Mouse (Mus musculus) kidney, embryonic 16.5 days (tissue): ENCODE data around the gene Amt. TPM values are rescaled to one million over a fixed set of nuclear protein-coding genes. Genes with fewer than 3 reads are reported as not detected.

Experiments used
- ATAC-seq: fragments of 200-750 bp; cut with Nextera tagmentation; 2 replicates; pipeline ENCODE4 v1.8.0; 2017; ENCODE audit warnings: moderate TSS enrichment; ENCODE audit not compliant: low FRiP score, low TSS enrichment
- H3K27ac ChIP-seq: fragments of 300-500 bp; sonication (generic); 2 replicates; pipeline ENCODE4 v1.5.1; 2014; ENCODE audit warnings: low read length
- H3K27me3 ChIP-seq: fragments of 300-500 bp; sonication (generic); 2 replicates; pipeline ENCODE4 v1.6.1; 2014; ENCODE audit warnings: low read length, control low read depth, mixed read lengths; ENCODE audit not compliant: insufficient read depth
- H3K36me3 ChIP-seq: fragments of 300-500 bp; sonication (generic); 2 replicates; pipeline ENCODE4 v1.6.1; 2014; ENCODE audit warnings: low read length, control low read depth, mixed read lengths; ENCODE audit not compliant: insufficient read depth
- H3K4me1 ChIP-seq: fragments of 300-500 bp; sonication (generic); 2 replicates; pipeline ENCODE4 v1.6.1; 2014; ENCODE audit warnings: low read length, control low read depth, mixed read lengths; ENCODE audit not compliant: insufficient read depth
- H3K4me2 ChIP-seq: fragments of 300-500 bp; sonication (generic); replicated peaks from 2 replicates; pipeline ENCODE4 v1.6.1; 2014; ENCODE audit warnings: low read depth, low read length
- H3K4me3 ChIP-seq: fragments of 300-500 bp; sonication (generic); 2 replicates; pipeline ENCODE4 v1.5.1; 2014; ENCODE audit warnings: mild to moderate bottlenecking, low read length
- H3K9ac ChIP-seq: fragments of 300-500 bp; sonication (generic); replicated peaks from 2 replicates; pipeline ENCODE4 v1.6.1; 2014; ENCODE audit warnings: low read length
- H3K9me3 ChIP-seq: fragments of 300-500 bp; sonication (generic); 2 replicates; pipeline ENCODE4 v1.6.1; 2016; ENCODE audit warnings: low read length, control low read depth
- WGBS: fragments of 180-500 bp; shearing (Covaris S2); extraction: QIAGEN DNeasy Blood & Tissue Kit; methylation state at CpG from one replicate; pipeline ENCODE4 v1.1.7; 2014; 5-methylcytosine and 5-hydroxymethylcytosine counted together
- polyA plus RNA-seq: library from polyadenylated mRNA; unstranded; fragments of >200 nt; fragmentation: Nextera tagmentation; extraction: Ambion mirVana; gene quantifications from 2 replicates; pipeline ENCODE4 v1.2.1, GENCODE M21; 2015

Gene Amt
- polyA plus RNA-seq = 40.8 and 43.7 TPM in 2 replicates

GRCm38 (mm10) chr9:108296453-108297355, at the start of gene Amt:
TSS of gene Amt (plus strand) at chr9:108296853.
- 0 out of 2 replicates have a peak, but pooled peaks cover 12% of the 10 kb centered on the region for H3K4me1 ChIP-seq
- H3K9me3 ChIP-seq = no peaks in the 10 kb centered on the region
- H3K36me3 ChIP-seq = peaks cover 11% of the 10 kb centered on the region
- H3K27ac ChIP-seq = peak within 1 kb of the TSS; percentile 75
- H3K4me2 ChIP-seq = peak within 1 kb of the TSS; percentile 50
- H3K4me3 ChIP-seq = peak within 1 kb of the TSS; percentile 34
- no peaks in the 10 kb centered on the region for H3K27me3 ChIP-seq
- peak within 1 kb of the TSS; percentile 61 for H3K9ac ChIP-seq
- WGBS = 16% methylated on average over 18 of the region's 18 CpGs
- ATAC-seq = peak; percentile 96

DNA sequence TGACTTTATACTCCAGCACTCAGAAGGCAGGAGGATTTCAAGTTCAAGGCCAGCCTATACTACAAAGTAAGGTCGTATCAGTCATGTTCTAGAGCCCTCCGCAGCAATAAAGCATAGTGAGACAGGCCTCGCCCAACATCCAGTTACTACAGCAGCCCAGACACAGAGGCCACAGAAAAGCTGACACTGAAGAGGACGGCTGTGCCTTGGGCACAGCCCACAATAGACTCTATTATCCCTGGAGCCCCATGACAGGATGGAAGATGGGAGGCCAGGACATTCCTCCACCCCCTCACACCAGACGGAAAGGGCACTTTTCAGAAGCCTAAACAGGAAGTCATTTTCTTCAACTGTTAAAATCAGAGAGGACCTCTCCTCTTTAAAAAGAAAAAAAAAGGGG, 47.7 kb upstream of the Amt start:
- Histone ChIP-seq H3K27me3 (no peaks in the 10 kb centered on the region), H3K4me2 (no peak overlapping the region), H3K27ac (no peak overlapping the region), H3K36me3 (peaks cover 22% of the 10 kb centered on the region), H3K4me1 (no peaks in the 10 kb centered on the region), H3K9me3 (no peaks in the 10 kb centered on the region), H3K4me3 (no peak overlapping the region), H3K9ac (no peak overlapping the region)
- WGBS = 44% methylated on average over 5 of the region's 5 CpGs
- no peak for ATAC-seq

DNA sequence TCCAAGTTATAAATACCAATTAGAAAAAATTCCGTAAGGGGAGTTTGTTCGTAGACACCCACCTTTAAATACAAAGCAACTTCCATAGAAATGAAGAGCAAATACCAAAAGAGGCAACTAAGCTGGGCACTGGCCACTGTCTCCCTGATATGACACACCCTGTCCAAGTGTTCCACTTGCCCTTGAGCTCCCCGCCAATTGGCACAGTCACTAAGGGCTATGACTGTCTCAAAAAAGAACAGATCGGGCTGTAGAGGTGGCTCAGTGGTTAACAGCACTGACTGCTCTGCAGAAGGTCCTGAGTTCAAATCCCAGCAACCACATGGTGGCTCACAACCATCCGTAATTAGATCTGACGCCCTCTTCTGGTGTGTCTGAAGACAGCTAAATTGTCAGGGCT, 44.8 kb upstream of the Amt start:
- no peak overlapping the region for H3K27ac ChIP-seq
- no peak overlapping the region for H3K9ac ChIP-seq
- no peaks in the 10 kb centered on the region for H3K4me1 ChIP-seq
- H3K4me3 ChIP-seq = no peak overlapping the region
- no peaks in the 10 kb centered on the region for H3K27me3 ChIP-seq
- 96% methylated on average over 6 of the region's 6 CpGs for WGBS
- no peak overlapping the region for H3K4me2 ChIP-seq
- H3K9me3 ChIP-seq = no peaks in the 10 kb centered on the region
- peaks cover 18% of the 10 kb centered on the region for H3K36me3 ChIP-seq
- ATAC-seq = no peak

DNA sequence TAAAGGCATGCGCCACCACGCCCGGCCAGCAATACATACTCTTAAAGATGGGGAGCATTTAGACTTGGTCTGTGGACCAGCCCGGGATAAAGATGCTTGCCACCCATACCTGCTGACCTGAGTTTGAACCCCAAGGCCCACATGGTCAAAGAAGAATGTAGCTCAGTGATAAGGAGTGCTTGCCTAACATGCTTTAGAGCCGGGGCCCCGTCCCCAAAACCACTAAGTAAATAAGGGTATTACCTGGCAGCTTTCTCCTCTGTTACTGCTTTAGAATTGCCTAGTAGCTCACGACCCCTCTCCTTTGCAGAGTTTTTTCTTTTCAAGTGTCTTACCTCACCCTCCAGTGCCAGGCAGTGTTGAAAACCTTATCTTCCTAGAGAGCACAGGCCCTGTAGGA, 43.9 kb upstream of the Amt start:
- WGBS = 98% methylated on average over 7 of the region's 7 CpGs
- H3K4me1 ChIP-seq = no peaks in the 10 kb centered on the region
- no peaks in the 10 kb centered on the region for H3K9me3 ChIP-seq
- no peak overlapping the region for H3K27ac ChIP-seq
- no peak for ATAC-seq
- H3K4me2 ChIP-seq = no peak overlapping the region
- H3K4me3 ChIP-seq = no peak overlapping the region
- H3K36me3 ChIP-seq = peaks cover 18% of the 10 kb centered on the region
- no peak overlapping the region for H3K9ac ChIP-seq
- H3K27me3 ChIP-seq = no peaks in the 10 kb centered on the region

GRCm38 (mm10) chr9:108260526-108260925, 36.1 kb upstream of the Amt start:
- peaks cover 33% of the 10 kb centered on the region for H3K4me1 ChIP-seq
- no peak overlapping the region for H3K9ac ChIP-seq
- H3K4me2 ChIP-seq = 0 out of 2 replicates have a peak overlapping the region, but pooled peaks have one; percentile 66
- no peak overlapping the region for H3K27ac ChIP-seq
- no peak for ATAC-seq
- H3K4me3 ChIP-seq = no peak overlapping the region
- H3K9me3 ChIP-seq = no peaks in the 10 kb centered on the region
- no peaks in the 10 kb centered on the region for H3K27me3 ChIP-seq
- WGBS = 85% methylated on average over 4 of the region's 4 CpGs
- H3K36me3 ChIP-seq = no peaks in the 10 kb centered on the region

DNA sequence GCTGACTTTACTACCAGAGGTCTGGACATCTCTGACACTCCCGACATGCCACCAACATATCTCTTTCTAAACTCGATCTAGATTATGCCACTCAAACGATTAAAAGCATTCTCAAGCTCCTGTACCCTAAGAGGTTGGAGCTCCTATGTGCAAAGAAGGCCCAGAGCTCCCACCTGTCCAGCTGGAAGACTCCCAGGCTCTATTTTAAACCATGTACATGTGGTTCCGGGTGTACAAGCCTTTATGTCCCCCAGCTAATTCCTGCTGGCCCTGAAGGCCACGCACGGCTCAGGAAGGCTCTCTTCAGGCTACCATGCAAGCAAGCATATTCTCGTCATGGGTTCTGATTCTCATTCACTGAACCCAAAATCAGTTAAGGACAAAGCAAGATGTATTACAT, 34.8 kb upstream of the Amt start:
- WGBS = 49% methylated on average over 7 of the region's 7 CpGs
- Histone ChIP-seq H3K4me2 (peak overlapping the region; percentile 66), H3K4me3 (peak overlapping the region; percentile 91), H3K27me3 (no peaks in the 10 kb centered on the region), H3K4me1 (peaks cover 33% of the 10 kb centered on the region), H3K9me3 (no peaks in the 10 kb centered on the region), H3K9ac (peak overlapping the region; percentile 93), H3K27ac (peak overlapping the region; percentile 94), H3K36me3 (no peaks in the 10 kb centered on the region)
- no peak for ATAC-seq

DNA sequence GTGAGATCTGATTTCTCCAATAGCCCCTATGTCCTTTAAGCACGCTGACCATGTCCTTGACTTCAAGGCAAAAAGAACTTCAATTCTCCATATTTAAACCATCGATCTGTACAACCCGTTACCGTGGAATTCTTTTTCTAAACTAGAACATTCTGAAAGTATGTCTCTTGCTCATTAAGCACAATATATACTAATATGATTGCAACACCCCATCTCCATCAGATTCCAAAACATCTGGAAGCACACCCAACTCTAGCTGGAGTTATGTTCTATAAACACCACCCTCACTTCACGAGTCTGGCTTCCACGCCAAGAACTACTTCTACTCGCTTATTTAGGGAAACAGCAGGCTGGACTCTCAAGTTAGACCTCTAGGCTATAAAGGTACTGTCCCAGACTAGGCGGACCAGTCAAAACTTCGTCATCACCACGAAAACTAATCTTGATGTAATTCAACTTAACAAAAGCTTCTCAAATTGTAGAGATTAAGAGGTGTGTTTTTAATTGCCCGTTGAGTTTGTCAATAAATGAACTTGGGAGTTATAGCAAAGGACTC, 34.1 kb upstream of the Amt start:
- H3K4me3 ChIP-seq = peak overlapping the region; percentile 91
- peak overlapping the region; percentile 94 for H3K27ac ChIP-seq
- peak overlapping the region; percentile 66 for H3K4me2 ChIP-seq
- peaks cover 33% of the 10 kb centered on the region for H3K4me1 ChIP-seq
- peak overlapping the region; percentile 93 for H3K9ac ChIP-seq
- H3K36me3 ChIP-seq = no peaks in the 10 kb centered on the region
- H3K9me3 ChIP-seq = no peaks in the 10 kb centered on the region
- WGBS = 31% methylated on average over 11 of the region's 11 CpGs
- H3K27me3 ChIP-seq = no peaks in the 10 kb centered on the region
- no peak for ATAC-seq

DNA sequence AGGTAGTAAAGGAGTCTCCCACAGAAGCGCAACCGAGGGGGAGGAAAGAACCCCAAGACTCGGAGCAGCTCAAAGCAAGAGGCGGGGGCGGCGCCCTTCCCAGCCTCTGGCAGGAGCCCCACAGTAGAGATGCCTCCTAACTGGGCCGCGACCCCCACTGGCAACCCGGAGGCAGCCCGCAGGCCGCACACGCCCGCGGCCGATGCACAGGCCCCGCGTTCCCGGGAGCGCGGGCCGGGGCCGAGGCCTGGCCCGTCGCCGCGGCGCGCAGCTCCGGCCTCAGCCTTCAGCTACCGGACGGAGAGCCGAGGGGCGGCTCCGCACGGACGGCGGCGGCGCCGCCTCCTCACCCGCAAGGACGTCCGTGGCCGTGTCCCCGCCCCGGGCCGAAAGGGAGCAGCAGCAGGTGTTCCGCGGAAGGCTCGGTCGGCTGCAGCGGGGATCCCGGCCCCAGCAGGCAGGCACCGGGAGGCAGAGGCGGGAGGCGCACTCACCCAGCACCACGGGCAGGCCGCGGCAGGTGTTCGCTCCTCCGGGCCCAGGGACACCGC, 33.4 kb upstream of the Amt start:
- peak; percentile 53 for ATAC-seq
- Histone ChIP-seq H3K4me3 (peak overlapping the region; percentile 91), H3K9me3 (no peaks in the 10 kb centered on the region), H3K4me1 (peaks cover 33% of the 10 kb centered on the region), H3K27me3 (no peaks in the 10 kb centered on the region), H3K27ac (peak overlapping the region; percentile 94), H3K9ac (peak overlapping the region; percentile 93), H3K36me3 (no peaks in the 10 kb centered on the region), H3K4me2 (peak overlapping the region; percentile 66)
- under 1% methylated on average over 60 of the region's 62 CpGs for WGBS

DNA sequence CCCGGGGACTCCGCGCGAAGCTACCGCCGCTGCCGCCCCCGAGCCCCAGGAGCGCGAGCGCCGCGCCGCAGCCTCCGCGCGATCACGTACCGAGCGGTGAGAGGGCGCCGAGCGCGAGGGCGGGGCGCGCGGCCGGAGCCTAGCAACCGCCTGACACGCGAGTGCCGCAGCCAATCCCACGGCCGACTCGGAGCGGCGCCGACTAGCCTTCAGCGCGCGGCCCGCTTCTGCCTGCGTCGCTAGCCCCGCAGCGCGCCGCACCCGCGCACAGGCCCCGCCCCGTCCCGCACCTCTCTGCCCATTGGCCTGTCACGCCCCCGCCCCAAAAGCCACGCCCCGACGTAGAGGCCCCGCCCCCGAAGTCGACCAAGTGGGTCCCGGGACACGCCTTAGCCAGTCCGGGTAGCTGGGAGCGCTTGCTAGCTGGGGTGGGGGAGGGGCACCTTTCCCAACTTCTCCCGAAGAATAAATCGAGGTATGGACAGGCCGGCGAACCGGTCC, 32.9 kb upstream of the Amt start, which contains the start of gene Dag1:
TSS of gene Dag1 (minus strand) at position 269 of the 501 bp plus-strand sequence.
- peak within 1 kb of the TSS; percentile 96 for H3K27ac ChIP-seq
- H3K4me2 ChIP-seq = peak within 1 kb of the TSS; percentile 66
- peaks cover 33% of the 10 kb centered on the region for H3K4me1 ChIP-seq
- H3K9me3 ChIP-seq = no peaks in the 10 kb centered on the region
- no peaks in the 10 kb centered on the region for H3K36me3 ChIP-seq
- peak within 1 kb of the TSS; percentile 93 for H3K9ac ChIP-seq
- peak; percentile 97 for ATAC-seq
- no peaks in the 10 kb centered on the region for H3K27me3 ChIP-seq
- WGBS = under 1% methylated on average over 61 of the region's 71 CpGs
- H3K4me3 ChIP-seq = peak within 1 kb of the TSS; percentile 91
